Comparison of ENCODE assay signal across 35 mouse cellular contexts in the genomic region with DNA sequence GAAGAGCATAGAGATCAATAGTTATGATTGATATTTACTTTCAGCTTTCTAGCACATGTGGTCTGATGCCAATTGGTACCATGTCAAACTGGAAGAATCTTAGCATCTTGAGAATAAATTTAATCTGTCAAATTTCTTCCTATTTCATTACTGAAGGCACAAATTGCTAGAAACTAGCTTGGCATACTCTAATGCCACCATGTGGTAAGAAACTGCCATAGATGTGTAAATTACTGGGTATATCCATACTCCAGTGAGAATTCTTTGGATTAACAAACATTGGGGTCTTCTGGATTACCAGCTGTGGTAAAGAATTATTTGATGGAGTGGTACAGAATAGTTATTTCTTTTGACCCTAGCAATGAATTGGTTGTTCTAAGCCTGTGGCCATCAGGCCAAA. TPM values are rescaled to one million over a fixed set of nuclear protein-coding genes. Genes with fewer than 3 reads are reported as not detected.
DNase-seq lines count a peak whose midpoint lies in the region; ATAC-seq and TF ChIP-seq lines count a peak whose summit lies in the region.
"Had no signal": no experiment of that assay in that cellular context is flagged by ENCODE, and none has a peak within 500 bp of the region (broad histone marks: within the 10 kb centered on the region; RNA-seq: fewer than 3 reads in every experiment).

No protein-coding gene starts in this region.

- ATAC-seq in frontal cortex, adult (ENCODE audit: low TSS enrichment), result 0 out of 2 replicates have a peak, but pooled peaks have one; percentile 62
- ATAC-seq: forebrain, embryonic 13.5 days; intestine, embryonic 15.5 days; liver, postnatal 0 days had no signal

- H3K27ac ChIP-seq in layer of hippocampus, adult 2 months, result no peak overlapping the region
- H3K27ac ChIP-seq: embryonic facial prominence, embryonic 13.5 days; forebrain, embryonic 13.5 days; heart, embryonic 15.5 days; hindbrain, embryonic 15.5 days; intestine, embryonic 15.5 days; limb, embryonic 12.5 days; midbrain, embryonic 12.5 days; neural tube, embryonic 13.5 days; stomach, embryonic 15.5 days had no signal

- DNase-seq in frontal cortex, postnatal 25 days (ENCODE audit: low spot score in 2 of 2), result no peak
- no peak for DNase-seq in layer of hippocampus, adult 2 months (ENCODE audit: low spot score in 2 of 2)
- DNase-seq in layer of hippocampus, adult 11-12 months (ENCODE audit: low spot score), result no peak
- peak; percentile 2 for DNase-seq in right cerebral cortex, adult 18-20 months
- no peak for DNase-seq in right cerebral cortex, postnatal 10 days (ENCODE audit: low spot score in 2 of 2)
- no peak for DNase-seq in cerebellum, adult 9-10 months
- DNase-seq in yolk sac, embryonic 10.5 days (ENCODE audit: low spot score), result no peak
- DNase-seq: adrenal gland, postnatal 25 days; B cell, adult 2 months; cerebellum, adult 11 months; cerebellum, postnatal 25 days; embryo, embryonic 11 days; gastrocnemius, postnatal 25 days; heart, adult 18-20 months; heart, postnatal 4 days; kidney, postnatal 4 days; liver, postnatal 0 days; lung, postnatal 10 days; retina, postnatal 1 day; right cerebral cortex, postnatal 4 days; thymus, adult 18-20 months; thymus, postnatal 36 days had no signal

- peak; percentile 69 for TF ChIP-seq CTCF in layer of hippocampus, adult 2 months (conservative IDR thresholded peaks at IDR 0.05)

- no peak overlapping the region for H3K4me3 ChIP-seq in layer of hippocampus, adult 2 months
- H3K4me3 ChIP-seq: embryonic facial prominence, embryonic 13.5 days; erythroblast, embryonic 14.5 days; forebrain, embryonic 13.5 days; heart, embryonic 15.5 days; hindbrain, embryonic 15.5 days; intestine, embryonic 15.5 days; limb, embryonic 12.5 days; midbrain, embryonic 12.5 days; neural tube, embryonic 13.5 days; stomach, embryonic 15.5 days had no signal

RNA-seq across cellular contexts. Expression of a gene that starts 17.3 kb away (rescaled TPM):
- total RNA-seq in layer of hippocampus, adult 2 months (2021), result not detected
- total RNA-seq: adrenal gland, postnatal 25 days; gastrocnemius, postnatal 25 days; heart, adult 18-20 months; heart, postnatal 4 days; layer of hippocampus, postnatal 10 days; megakaryocyte progenitor cell, adult 5-6 weeks had no signal
